Mouse (Mus musculus) spleen, adult 2 months (tissue): ENCODE measurements around the gene Zfp324.

Experiments
- CTCF ChIP-seq: fragments of 200-500 bp; IDR thresholded peaks from 2 replicates; pipeline ENCODE4 v1.5.1; 2011; ENCODE audit warnings: mild to moderate bottlenecking, inconsistent platforms; ENCODE audit not compliant: insufficient read depth, insufficient read length, insufficient replicate concordance; ENCODE audit errors: extremely low read depth
- POLR2A ChIP-seq: fragments of 200-500 bp; IDR thresholded peaks from 2 replicates; pipeline ENCODE4 v1.6.1; 2011; ENCODE audit warnings: low read depth, low read length, inconsistent platforms

DNA sequence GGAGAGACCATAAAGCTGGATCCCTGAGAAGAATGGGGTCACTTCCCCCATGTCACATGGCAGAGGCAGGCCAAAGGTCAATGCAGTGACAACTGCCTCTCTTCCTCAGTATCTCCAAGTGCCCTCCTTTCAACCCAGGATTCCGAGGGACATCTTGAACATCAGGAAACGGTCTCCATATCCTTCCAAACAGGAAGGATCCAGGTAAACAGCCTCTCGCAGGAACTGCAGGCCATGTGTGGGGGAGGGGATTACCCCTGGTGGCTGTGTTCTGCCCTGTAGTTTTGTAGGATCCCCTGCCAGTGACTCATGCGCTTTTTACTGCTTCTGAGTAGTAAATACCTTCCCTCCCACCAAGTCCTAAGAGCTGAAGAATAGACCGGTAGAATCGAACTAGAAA lies 14.1 kb downstream of the Zfp324 start:
- TF ChIP-seq POLR2A (no peak), CTCF (no peak)
